Mouse (Mus musculus): ENCODE measurements around the gene Hyal3. TPM values are rescaled to one million over a fixed set of nuclear protein-coding genes. Genes with fewer than 3 reads are reported as not detected.

Hyal3 gene
- polyA plus RNA-seq, 1 experiment from 2014 or later: 0.56 TPM

DNA sequence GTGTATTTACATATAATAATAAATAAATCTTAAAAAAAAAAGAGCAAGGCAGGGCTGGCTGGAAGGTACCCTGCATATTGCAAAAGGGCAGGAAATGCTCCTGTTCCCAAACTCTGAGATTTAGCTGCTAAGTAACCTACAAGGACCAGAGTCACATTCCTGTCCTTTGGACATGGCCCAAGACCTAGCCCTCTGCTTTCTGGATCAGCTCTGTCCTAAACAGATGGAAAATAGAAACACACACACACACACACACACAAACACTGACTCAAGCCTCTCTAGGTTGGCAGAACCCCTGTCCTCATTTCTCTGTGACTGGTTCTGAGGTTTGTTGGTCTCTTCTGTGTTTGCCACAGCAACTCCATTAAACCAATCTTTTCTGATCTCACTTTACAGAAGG is 40.3 kb downstream of the Hyal3 start:
- peaks cover 93% of the 10 kb centered on the region for H3K36me3 ChIP-seq
- H3K27ac ChIP-seq: no peak overlapping the region
- H3K4me1 ChIP-seq: peaks cover 8% of the 10 kb centered on the region
- H3K27me3 ChIP-seq (ENCODE audit: low read depth, poor library complexity, severe bottlenecking): no peaks in the 10 kb centered on the region
- H3K4me3 ChIP-seq: no peak overlapping the region
- DNase-seq (ENCODE audit: low spot score): no peak
- no peaks in the 10 kb centered on the region for H3K9me3 ChIP-seq (replicated peaks)

DNA sequence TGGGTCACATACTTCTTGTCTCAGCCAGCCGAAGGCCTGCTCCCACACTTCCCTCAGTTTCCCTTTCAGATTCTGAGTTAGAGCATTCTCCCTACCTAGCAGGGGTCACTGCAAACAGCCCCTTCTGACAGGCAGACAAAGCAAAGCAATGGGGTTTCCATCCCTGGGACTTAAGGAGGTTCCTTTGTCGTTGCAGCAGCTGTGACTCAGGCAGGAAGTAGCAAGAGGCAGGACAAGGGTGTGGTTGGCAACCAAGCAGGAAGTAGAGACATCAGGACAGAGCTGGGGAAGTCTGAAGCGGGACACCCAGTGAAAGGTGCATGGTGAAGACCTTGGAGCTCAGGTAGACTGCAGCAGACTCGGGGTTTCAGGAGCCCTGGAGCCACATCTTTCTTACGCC is 43.9 kb downstream of the Hyal3 start:
- Histone ChIP-seq H3K9me3 (replicated peaks) (no peaks in the 10 kb centered on the region), H3K27ac (peak overlapping the region; percentile 12; the same call in 1 of the 2 replicates), H3K27me3 (ENCODE audit: low read depth, poor library complexity, severe bottlenecking) (no peaks in the 10 kb centered on the region), H3K36me3 (peaks cover 81% of the 10 kb centered on the region), H3K4me1 (peaks cover 44% of the 10 kb centered on the region), H3K4me3 (no peak overlapping the region)
- 85% methylated on average over 5 of the region's 5 CpGs for WGBS
- no peak for DNase-seq (ENCODE audit: low spot score)

DNA sequence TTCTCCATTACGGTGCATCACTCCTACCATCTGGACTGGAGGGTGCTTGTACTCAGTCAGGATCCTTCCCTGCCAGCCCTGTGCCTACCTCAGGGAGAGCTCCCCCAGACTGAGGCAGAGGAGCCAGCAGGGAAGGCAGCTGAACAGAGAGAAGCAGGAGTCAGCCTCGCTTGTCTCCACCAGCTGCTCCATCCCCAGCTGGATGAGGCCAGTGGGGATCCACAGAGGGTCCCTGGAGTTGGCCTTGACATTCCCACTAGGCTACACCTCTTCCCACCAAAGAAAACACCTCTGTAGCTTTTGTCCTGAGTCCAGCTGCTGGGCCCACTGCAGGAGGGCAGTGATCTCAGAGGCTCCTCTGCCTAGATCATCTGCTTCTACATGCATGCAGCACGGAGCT is 44.3 kb downstream of the Hyal3 start:
- WGBS: 87% methylated on average over 3 of the region's 3 CpGs
- no peak for DNase-seq (ENCODE audit: low spot score)
- Histone ChIP-seq H3K4me3 (no peak overlapping the region), H3K27me3 (ENCODE audit: low read depth, poor library complexity, severe bottlenecking) (no peaks in the 10 kb centered on the region), H3K4me1 (peaks cover 48% of the 10 kb centered on the region), H3K36me3 (peaks cover 80% of the 10 kb centered on the region), H3K9me3 (replicated peaks) (no peaks in the 10 kb centered on the region), H3K27ac (peak overlapping the region; percentile 12; the same call in 1 of the 2 replicates)

DNA sequence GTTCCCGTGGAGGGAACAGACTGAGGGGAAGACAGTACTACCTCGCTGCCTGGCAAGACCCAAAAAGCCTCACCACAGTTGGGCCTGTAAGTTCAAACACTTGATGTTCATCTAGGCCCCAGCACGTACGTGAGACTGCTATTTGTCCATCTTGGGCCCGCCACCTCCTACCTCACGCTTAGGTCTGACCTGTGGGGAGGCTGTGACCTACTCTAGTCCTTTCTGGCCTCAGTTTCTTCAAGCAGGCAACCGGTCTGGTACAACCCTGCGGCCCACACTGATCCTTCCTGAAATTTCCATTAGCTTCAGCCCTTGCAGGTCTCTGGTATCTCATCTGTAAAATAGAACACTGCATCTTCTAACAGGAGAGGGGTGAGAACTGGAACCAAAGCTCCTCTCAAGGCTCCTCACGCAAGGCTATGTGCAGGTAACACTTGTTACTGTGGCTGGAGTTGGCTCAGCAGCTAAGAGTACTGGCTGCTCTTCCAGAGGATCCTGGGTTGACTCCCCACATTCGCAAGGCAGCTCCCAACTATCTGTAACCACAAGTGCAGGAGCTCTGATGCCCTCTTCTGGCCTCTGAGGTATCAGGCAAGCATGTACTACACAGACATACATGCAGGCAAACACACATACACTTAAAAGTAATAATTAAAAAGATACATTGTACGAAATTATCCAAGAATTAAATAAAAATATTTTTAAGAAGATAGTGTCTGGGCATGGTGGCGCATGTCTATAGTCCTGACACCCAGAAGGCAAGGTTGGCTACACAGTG is 44.9 kb downstream of the Hyal3 start:
- 89% methylated on average over 12 of the region's 12 CpGs for WGBS
- DNase-seq (ENCODE audit: low spot score): no peak
- peaks cover 79% of the 10 kb centered on the region for H3K36me3 ChIP-seq
- H3K9me3 ChIP-seq (replicated peaks): no peaks in the 10 kb centered on the region
- no peak overlapping the region for H3K4me3 ChIP-seq
- H3K4me1 ChIP-seq: peaks cover 54% of the 10 kb centered on the region
- H3K27me3 ChIP-seq (ENCODE audit: low read depth, poor library complexity, severe bottlenecking): no peaks in the 10 kb centered on the region
- peak overlapping the region; percentile 94 for H3K27ac ChIP-seq

GRCm38 (mm10) chr9:107626158-107626843 is 45.7 kb downstream of the Hyal3 start:
- H3K27ac ChIP-seq: peak overlapping the region; percentile 94
- H3K4me1 ChIP-seq: peaks cover 61% of the 10 kb centered on the region
- no peak for DNase-seq (ENCODE audit: low spot score)
- H3K4me3 ChIP-seq: peak overlapping the region; percentile 95
- peaks cover 79% of the 10 kb centered on the region for H3K36me3 ChIP-seq
- H3K27me3 ChIP-seq (ENCODE audit: low read depth, poor library complexity, severe bottlenecking): no peaks in the 10 kb centered on the region
- no peaks in the 10 kb centered on the region for H3K9me3 ChIP-seq (replicated peaks)
- WGBS: 58% methylated on average over 15 of the region's 15 CpGs

GRCm38 (mm10) chr9:107626844-107627277 is 46.2 kb downstream of the Hyal3 start:
- WGBS: 7% methylated on average over 2 of the region's 2 CpGs
- Histone ChIP-seq H3K27ac (peak overlapping the region; percentile 94), H3K9me3 (replicated peaks) (no peaks in the 10 kb centered on the region), H3K36me3 (peaks cover 83% of the 10 kb centered on the region), H3K27me3 (ENCODE audit: low read depth, poor library complexity, severe bottlenecking) (no peaks in the 10 kb centered on the region), H3K4me1 (peaks cover 67% of the 10 kb centered on the region), H3K4me3 (peak overlapping the region; percentile 95)
- peak; percentile 97 for DNase-seq (ENCODE audit: low spot score)

- 45% methylated on average over 20 of the region's 20 CpGs for WGBS
- H3K9me3 ChIP-seq (replicated peaks): no peaks in the 10 kb centered on the region
- peaks cover 75% of the 10 kb centered on the region for H3K4me1 ChIP-seq
- H3K36me3 ChIP-seq: peaks cover 83% of the 10 kb centered on the region
- DNase-seq (ENCODE audit: low spot score): no peak
- peak overlapping the region; percentile 95 for H3K4me3 ChIP-seq
- no peaks in the 10 kb centered on the region for H3K27me3 ChIP-seq (ENCODE audit: low read depth, poor library complexity, severe bottlenecking)
- H3K27ac ChIP-seq: peak overlapping the region; percentile 94
Measured at GRCm38 (mm10) chr9:107627387-107628255, 47.0 kb downstream of the Hyal3 start.

GRCm38 (mm10) chr9:107628721-107629410 is 48.2 kb downstream of the Hyal3 start:
- peak overlapping the region; percentile 95 for H3K4me3 ChIP-seq
- no peak for DNase-seq (ENCODE audit: low spot score)
- H3K9me3 ChIP-seq (replicated peaks): no peaks in the 10 kb centered on the region
- 47% methylated on average over 13 of the region's 15 CpGs for WGBS
- no peaks in the 10 kb centered on the region for H3K27me3 ChIP-seq (ENCODE audit: low read depth, poor library complexity, severe bottlenecking)
- H3K36me3 ChIP-seq: peaks cover 74% of the 10 kb centered on the region
- H3K4me1 ChIP-seq: peaks cover 87% of the 10 kb centered on the region
- H3K27ac ChIP-seq: peak overlapping the region; percentile 94

DNA sequence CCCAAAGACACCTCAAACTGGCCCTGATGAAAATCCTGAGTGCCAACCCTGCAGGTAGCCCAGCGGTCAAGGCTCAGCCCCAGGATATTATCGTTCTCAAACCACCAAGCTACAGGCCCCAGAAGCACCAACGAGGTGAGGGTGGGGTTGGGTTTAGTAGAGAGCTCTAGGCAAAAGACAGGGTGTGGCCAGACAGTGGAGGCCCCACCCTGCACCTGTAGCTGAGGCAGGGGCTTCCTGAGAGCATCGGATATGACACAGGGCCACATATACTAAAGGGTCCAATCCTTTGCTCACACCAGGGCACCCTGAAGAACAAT is 48.8 kb downstream of the Hyal3 start:
- no peak for DNase-seq (ENCODE audit: low spot score)
- peaks cover 69% of the 10 kb centered on the region for H3K36me3 ChIP-seq
- peaks cover 92% of the 10 kb centered on the region for H3K4me1 ChIP-seq
- 35% methylated on average over 4 of the region's 4 CpGs for WGBS
- H3K27me3 ChIP-seq (ENCODE audit: low read depth, poor library complexity, severe bottlenecking): no peaks in the 10 kb centered on the region
- H3K4me3 ChIP-seq: peak overlapping the region; percentile 95
- H3K27ac ChIP-seq: peak overlapping the region; percentile 94
- no peaks in the 10 kb centered on the region for H3K9me3 ChIP-seq (replicated peaks)

GRCm38 (mm10) chr9:107629901-107630425 is 49.3 kb downstream of the Hyal3 start:
- Histone ChIP-seq H3K4me1 (peaks cover 93% of the 10 kb centered on the region), H3K4me3 (peak overlapping the region; percentile 95), H3K9me3 (replicated peaks) (no peaks in the 10 kb centered on the region), H3K27me3 (ENCODE audit: low read depth, poor library complexity, severe bottlenecking) (no peaks in the 10 kb centered on the region), H3K27ac (peak overlapping the region; percentile 95), H3K36me3 (peaks cover 63% of the 10 kb centered on the region)
- peak; percentile 61 for DNase-seq (ENCODE audit: low spot score)
- WGBS: 10% methylated on average over 14 of the region's 14 CpGs

DNA sequence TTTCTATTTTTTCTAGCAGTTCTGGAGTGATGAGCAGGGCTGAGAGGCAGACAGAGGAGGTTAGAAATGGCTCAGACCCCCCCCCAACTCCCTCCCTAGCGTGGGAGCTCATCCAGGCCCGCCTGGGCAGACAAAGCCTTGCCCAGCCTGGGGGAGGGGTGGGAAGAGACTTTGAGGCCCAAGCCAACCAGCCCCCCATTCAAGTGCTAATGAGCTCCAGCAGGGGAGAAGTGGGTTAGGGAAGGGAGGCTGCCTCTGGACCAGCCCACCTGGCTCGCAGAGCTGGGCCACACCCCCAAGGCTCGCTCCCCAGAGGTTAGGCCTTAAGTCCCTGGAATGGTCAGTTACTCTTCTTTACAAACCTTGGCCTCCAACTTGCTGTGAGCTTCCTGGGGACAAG is 50.0 kb downstream of the Hyal3 start:
- Histone ChIP-seq H3K27me3 (ENCODE audit: low read depth, poor library complexity, severe bottlenecking) (no peaks in the 10 kb centered on the region), H3K36me3 (peaks cover 57% of the 10 kb centered on the region), H3K27ac (peak overlapping the region; percentile 95), H3K4me1 (peaks cover 95% of the 10 kb centered on the region), H3K9me3 (replicated peaks) (no peaks in the 10 kb centered on the region), H3K4me3 (peak overlapping the region; percentile 95)
- DNase-seq (ENCODE audit: low spot score): peak; percentile 68
- 2% methylated on average over 4 of the region's 4 CpGs for WGBS

DNA sequence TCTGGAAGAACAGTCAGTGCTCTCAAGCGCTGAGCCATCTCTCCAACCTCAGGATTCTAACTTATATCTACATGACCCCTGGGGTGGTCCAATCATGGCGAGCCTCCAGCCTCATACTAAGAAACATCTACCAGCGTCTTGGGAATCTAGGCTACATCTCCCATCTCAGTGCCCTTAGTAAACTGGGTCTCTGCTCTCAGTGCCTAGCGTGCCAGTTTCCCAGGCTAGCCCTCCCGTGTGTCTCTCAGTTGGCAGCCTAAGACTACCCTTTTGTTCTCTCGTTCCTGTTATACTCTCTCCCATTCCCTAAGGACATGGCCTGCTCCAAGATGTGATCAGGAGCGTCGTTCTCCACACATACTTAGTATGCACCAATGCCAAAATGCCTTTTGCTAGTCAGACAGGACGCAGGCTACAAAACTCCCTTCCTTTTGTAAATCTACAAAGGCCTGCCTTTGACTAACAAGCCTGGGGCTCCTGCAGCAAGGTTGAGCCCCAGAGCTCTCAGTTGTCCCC is 50.8 kb downstream of the Hyal3 start:
- Histone ChIP-seq H3K9me3 (replicated peaks) (no peaks in the 10 kb centered on the region), H3K36me3 (peaks cover 49% of the 10 kb centered on the region), H3K27me3 (ENCODE audit: low read depth, poor library complexity, severe bottlenecking) (no peaks in the 10 kb centered on the region), H3K4me1 (peaks cover 98% of the 10 kb centered on the region), H3K27ac (peak overlapping the region; percentile 95), H3K4me3 (peak overlapping the region; percentile 95)
- DNase-seq (ENCODE audit: low spot score): no peak
- 74% methylated on average over 9 of the region's 9 CpGs for WGBS
